Mouse (Mus musculus) macrophage (primary cell): Measurements from ENCODE around the gene Dnmt3a. TPM values are rescaled to one million over a fixed set of nuclear protein-coding genes. Genes with fewer than 3 reads are reported as not detected.

Source experiments
- H3K27ac ChIP-seq: fragments of 350-480 bp; formaldehyde crosslinking; 2 replicates; pipeline ENCODE4 v1.9.0; 2021
- H3K36me3 ChIP-seq: fragments of 350-480 bp; formaldehyde crosslinking; 2 replicates; pipeline ENCODE4 v1.9.0; 2021; ENCODE audit errors: inconsistent target
- H3K4me3 ChIP-seq: fragments of 350-480 bp; formaldehyde crosslinking; 2 replicates; pipeline ENCODE4 v1.9.0; 2021; ENCODE audit errors: inconsistent target
- H3K79me2 ChIP-seq: fragments of 350-480 bp; formaldehyde crosslinking; 2 replicates; pipeline ENCODE4 v1.9.0; 2021; ENCODE audit errors: inconsistent target
- WGBS: methylation state at CpG from one replicate; pipeline ENCODE4 v1.1.7; 2026; ENCODE audit warnings: inconsistent platforms; ENCODE audit not compliant: missing documents; 5-methylcytosine and 5-hydroxymethylcytosine counted together
- polyA plus RNA-seq: library from polyadenylated mRNA; stranded (reverse); fragments of 250-400 nt; gene quantifications from 3 replicates; pipeline ENCODE4 v1.2.4, GENCODE M21; 2018; ENCODE audit warnings: inconsistent platforms

Dnmt3a gene
- polyA plus RNA-seq, 1 experiment from 2014 or later, result 253 TPM

DNA sequence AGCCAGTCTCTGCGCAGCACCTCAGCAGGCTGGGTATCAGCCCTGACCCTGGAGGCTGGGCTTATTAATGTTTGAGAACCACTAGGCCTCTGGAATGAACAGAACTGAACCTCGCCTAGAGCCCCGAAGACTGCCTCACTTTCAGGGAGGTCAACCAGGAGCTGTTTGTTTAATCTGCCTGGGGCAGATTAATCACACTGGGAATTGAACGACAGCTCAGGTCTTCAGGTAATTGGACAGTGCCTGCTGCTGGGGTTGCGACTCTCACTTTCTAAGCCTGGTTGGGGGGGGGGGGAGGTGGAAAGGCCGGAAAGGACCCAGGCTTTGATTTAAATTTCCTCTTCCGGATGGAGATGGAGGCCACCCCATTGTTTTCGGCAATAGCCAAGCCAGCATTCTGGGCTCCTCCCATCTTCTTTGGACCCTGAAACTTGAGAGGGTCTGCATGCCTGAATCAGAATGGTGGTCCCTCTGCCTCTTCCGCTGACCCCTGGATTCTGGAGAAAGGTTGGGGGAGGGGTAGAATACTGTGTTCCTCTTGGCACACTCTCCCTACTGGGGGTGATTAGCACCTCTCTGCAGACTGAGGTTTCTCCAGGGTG lies 79.2 kb downstream of the Dnmt3a start:
- Histone ChIP-seq H3K79me2 (peaks cover 100% of the 10 kb centered on the region), H3K27ac (no peak overlapping the region), H3K4me3 (no peak overlapping the region), H3K36me3 (peaks cover 74% of the 10 kb centered on the region)
- WGBS, result 96% methylated on average over 9 of the region's 9 CpGs

DNA sequence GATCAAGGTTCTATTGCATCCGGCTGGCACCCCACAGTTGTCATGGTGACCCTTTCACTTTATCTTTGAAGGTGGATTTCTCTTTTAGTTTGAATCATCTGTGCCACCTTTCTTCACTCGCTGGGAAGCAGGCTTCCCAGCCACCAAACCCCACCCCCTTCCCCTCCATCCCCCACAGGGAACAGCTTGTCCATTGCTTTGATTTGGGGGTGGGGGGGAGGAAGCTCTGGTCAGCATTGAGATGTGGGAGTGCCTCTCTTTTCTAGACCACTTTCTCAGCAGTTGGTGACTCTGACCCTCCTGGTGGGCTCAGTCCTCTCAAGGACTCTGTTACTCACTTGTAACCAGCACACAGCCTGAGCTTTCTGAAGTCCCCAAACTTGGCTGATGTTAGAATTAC lies 80.8 kb downstream of the Dnmt3a start:
- Histone ChIP-seq H3K27ac (no peak overlapping the region), H3K79me2 (peaks cover 87% of the 10 kb centered on the region), H3K36me3 (peaks cover 59% of the 10 kb centered on the region), H3K4me3 (no peak overlapping the region)
- WGBS, result 88% methylated on average over 2 of the region's 2 CpGs

DNA sequence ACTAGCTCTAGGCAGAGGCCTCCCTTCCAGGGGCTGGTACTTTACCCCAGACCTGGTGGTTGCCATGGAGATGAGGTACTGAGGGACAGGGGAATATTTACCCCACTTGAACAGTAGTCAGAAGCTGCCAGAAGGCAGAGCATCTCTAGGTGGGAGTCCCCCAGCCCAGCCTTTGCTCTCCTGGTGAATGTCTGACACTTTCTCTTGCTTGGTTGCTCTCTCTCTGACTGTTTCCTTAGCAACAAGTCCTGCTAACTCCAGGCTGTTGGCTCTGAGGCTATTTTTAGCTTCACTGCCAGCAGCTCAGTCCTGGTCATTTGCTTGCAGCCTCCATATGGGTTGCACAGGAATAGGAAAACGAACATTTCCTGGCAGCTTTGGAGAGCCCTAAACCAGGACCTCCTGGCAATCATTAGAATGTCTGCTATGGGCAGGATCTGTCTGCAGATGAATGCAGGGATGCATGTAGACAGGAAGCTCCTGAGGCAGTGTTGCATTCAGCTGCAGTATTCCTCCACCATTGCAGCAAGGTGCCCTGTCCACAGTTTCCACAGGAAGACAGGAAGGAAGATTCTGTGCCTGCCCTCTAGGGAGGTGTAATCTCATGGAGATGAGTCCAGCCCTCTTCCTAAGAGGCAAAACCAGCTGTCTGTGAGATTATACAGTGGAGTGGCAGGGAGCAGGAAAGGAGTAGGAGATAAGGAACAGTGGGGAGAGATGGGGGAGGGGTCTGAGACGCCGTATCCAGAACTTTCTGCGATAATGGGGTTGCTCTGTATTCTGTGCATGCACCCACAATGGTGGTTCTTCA lies 81.9 kb downstream of the Dnmt3a start:
- 74% methylated on average over 4 of the region's 4 CpGs for WGBS
- peaks cover 76% of the 10 kb centered on the region for H3K79me2 ChIP-seq
- H3K27ac ChIP-seq, result peak overlapping the region; percentile 13; the same call in 1 of the 2 replicates
- H3K4me3 ChIP-seq, result no peak overlapping the region
- peaks cover 47% of the 10 kb centered on the region; the same call in 1 of the 2 replicates for H3K36me3 ChIP-seq

DNA sequence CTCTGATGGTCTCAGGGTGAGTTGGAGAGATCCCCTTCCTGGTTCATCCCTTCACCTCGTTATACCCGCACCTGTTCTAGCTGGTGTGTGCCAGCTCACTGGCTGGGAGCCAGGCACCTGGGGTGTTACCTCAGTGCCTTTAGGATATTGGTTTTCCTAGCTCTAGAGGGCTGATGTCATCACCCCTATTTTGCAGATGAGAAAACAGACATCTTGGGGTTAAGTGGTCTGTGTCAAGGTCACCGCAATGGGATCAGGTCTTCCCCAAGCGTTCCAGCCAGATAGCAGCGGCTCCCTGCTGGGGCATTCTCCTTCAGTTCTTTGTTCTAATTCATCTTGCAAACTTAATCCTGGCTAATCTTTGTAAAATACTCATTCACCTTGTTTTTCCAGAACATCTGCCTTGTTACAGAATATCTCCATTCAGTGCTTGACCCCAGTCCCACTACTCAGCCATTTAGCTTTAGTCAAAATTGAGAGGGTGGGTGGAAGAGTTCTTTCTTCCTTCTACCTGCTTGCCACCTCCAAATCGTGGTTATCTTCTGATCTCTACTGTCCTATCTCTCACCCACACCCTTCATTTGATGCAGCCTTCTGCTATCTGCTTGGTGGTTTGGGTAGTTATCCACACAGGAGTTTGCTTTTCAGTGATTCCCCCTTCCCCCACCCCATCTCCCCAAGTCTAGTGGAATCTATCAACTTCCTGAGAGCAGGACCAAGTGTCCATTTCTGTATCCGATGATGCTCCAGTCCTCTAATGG lies 84.2 kb downstream of the Dnmt3a start:
- Histone ChIP-seq H3K79me2 (peaks cover 67% of the 10 kb centered on the region), H3K4me3 (no peak overlapping the region), H3K27ac (no peak overlapping the region), H3K36me3 (peaks cover 24% of the 10 kb centered on the region; the same call in 1 of the 2 replicates)
- WGBS, result 86% methylated on average over 6 of the region's 7 CpGs

DNA sequence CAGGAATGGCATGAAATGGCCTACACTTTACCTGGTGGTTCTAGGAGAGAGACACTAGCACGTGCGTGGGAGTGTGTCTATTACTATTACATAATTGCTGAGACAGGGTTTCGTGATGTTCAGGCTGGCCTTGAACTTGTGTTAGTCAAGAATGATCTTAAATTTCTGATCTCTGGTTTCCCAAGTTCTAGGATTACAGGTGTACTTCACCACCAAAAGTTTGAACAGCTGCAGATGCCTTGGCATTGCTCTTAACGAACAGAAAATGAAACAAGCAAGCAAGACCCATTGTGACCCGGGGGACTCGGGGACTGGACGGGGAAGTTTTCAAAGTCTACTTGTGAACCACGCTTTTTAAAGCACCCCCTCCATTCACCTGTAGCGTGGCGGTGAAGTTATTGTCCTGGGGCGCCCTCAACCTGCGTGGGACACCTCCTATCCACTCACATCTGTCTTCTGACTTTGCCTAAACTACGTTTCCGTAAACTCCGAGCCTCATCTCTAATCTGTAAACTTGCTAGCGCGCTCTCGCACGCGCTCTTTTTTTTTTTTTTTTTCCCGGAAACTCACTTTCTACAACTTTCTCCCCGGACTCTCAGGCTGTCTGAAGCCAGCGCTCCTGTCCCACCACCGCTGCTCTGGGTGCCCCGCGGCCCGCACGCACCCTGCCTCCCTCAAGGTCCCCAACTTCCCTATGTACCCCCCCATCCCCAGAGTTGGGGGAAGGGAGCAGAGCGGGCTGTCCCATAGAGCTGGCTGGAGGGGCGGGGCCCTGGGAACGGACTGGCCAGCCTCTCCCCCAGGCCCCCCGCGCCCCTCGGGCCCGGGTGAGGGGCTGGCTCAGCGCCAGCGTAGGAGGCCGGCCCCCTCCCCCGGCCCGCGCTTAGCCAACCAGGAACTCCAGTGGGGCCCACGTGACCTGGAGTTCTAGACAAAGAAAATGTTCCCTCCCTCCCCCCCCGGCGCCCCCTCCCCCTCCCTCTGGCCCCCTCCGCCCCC lies 85.2 kb downstream of the Dnmt3a start:
- Histone ChIP-seq H3K79me2 (peaks cover 67% of the 10 kb centered on the region), H3K27ac (peak overlapping the region; percentile 93), H3K4me3 (no peak overlapping the region), H3K36me3 (peaks cover 19% of the 10 kb centered on the region; the same call in 1 of the 2 replicates)
- WGBS, result 8% methylated on average over 36 of the region's 45 CpGs

DNA sequence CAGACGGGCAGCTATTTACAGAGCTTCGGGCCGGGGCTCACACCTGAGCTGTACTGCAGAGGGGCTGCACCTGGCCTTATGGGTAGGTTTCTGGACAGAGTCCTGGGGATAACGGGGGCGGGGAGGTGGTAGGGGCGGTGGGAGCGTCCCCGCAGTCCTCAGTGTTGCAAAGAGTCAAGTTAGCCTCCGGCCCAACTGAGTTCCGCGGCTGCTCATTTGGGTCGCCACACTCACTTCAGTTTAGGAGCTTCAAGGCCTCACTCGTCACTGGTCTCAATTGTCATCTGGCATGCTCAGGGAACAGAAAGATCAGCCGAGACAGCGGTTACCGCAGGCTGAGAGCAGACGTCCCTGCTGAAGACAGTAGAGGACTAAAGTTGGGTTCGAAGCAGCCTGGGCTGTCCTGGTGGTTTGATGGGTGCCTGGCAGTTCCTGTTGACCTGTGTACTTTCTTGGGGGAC lies 86.0 kb downstream of the Dnmt3a start:
- no peak overlapping the region for H3K4me3 ChIP-seq
- H3K36me3 ChIP-seq, result peaks cover 19% of the 10 kb centered on the region; the same call in 1 of the 2 replicates
- peaks cover 67% of the 10 kb centered on the region for H3K79me2 ChIP-seq
- WGBS, result 13% methylated on average over 17 of the region's 18 CpGs
- peak overlapping the region; percentile 93 for H3K27ac ChIP-seq

DNA sequence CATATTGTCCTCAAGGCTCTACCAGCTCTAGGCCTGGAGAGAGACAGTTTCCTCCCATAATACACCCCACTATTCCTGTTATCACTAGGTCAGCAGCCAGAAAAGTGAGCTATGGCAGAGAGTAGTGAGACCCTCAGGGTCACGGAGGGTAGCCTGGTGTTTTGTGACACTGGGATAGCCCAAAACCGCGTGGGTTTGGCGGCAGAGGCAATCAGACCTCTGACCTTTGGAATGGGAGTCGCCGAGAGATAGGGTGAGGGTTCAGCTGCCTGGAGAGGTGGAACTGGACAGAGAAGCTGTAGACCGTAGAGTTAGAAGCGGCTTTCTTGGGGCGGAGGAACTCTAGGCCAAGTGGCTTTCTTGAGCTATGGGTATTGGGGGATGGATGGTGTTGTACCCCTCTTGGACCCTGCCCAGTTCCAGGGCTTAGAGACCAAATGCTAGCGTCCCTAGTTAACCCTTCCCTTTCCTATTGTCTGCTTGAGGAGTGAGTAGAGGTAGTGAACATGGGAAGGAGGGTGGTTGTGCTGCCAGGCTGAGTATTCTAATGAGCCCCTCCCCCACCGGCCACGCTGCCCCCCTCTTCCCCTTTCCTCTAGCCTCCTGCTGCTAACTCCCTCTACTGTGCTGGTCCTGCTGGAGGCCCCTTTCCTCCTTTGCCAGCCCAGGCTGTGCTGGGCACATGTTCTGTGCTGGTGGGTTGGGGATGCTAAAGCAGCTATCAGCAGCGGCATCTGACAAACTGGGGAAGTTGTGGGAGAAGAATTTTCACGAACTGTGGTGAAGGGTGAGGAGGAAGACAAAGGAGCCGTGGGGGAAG lies 86.6 kb downstream of the Dnmt3a start:
- peak overlapping the region; percentile 3; the same call in 1 of the 2 replicates for H3K4me3 ChIP-seq
- peak overlapping the region; percentile 93 for H3K27ac ChIP-seq
- peaks cover 13% of the 10 kb centered on the region; the same call in 1 of the 2 replicates for H3K36me3 ChIP-seq
- 19% methylated on average over 15 of the region's 15 CpGs for whole genome bisulfite sequencing
- peaks cover 67% of the 10 kb centered on the region for H3K79me2 ChIP-seq

DNA sequence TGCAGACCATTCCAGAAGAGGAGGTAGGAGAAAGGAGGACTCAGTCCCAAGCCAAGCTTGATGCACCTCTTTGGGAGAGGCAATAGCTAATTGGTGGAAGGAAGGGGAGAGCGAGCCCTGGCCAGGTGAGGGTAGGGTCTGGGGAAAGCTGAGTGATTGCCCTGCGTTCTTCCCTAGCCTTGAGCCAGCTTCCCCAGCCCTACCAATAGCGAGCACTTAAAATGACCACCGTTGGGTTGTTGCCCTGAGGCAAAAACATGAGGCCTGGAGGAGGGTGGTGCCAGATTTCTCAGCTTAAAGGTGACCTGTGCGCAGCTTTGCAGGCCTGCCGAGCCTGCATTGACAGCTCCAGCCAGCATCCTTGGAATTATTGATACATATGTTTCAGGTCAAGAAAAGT lies 87.5 kb downstream of the Dnmt3a start:
- Histone ChIP-seq H3K36me3 (peaks cover 13% of the 10 kb centered on the region; the same call in 1 of the 2 replicates), H3K27ac (peak overlapping the region; percentile 93), H3K79me2 (peaks cover 67% of the 10 kb centered on the region), H3K4me3 (peak overlapping the region; percentile 3; the same call in 1 of the 2 replicates)
- 69% methylated on average over 6 of the region's 6 CpGs for WGBS

DNA sequence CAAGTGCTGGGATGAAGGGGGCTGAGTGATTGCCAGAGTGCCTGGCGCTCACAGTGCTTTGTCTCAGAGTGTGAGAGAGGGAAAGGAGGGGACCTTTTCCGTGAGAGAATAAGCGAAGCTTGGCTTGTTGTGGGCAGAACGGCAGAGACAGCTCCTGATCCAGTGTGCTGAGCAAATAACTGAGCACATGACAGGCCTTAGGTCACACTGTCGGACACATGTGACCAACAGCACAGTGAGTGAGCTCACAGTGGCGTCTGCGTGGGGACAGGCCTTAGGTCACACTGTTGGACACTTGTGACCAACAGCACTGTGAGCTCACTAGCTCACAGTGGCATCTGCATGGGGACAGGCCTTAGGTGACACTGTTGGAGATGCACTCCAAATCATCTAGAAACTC lies 88.7 kb downstream of the Dnmt3a start:
- peak overlapping the region; percentile 93 for H3K27ac ChIP-seq
- peaks cover 67% of the 10 kb centered on the region for H3K79me2 ChIP-seq
- 57% methylated on average over 7 of the region's 7 CpGs for WGBS
- peaks cover 22% of the 10 kb centered on the region for H3K36me3 ChIP-seq
- H3K4me3 ChIP-seq, result no peak overlapping the region

DNA sequence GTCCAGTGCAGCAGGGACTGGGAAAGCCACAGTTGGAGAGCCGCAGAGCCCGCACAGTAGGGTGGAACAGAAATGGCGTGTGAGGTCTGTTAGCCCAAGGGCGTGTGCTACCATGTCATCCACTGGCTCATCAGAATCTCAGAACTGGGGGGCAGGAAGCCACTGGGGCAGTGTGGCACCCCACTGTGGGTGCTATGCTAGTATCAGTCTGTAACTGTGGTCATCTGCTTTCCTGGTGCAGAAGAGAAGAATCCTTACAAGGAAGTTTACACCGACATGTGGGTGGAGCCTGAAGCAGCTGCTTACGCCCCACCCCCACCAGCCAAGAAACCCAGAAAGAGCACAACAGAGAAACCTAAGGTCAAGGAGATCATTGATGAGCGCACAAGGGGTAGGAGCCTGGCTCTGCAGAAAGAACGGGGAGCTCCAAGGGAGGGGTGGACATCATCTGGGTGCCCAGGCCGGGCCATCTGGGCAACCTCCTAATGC lies 91.3 kb downstream of the Dnmt3a start:
- peaks cover 80% of the 10 kb centered on the region for H3K79me2 ChIP-seq
- peak overlapping the region; percentile 93 for H3K27ac ChIP-seq
- no peak overlapping the region for H3K4me3 ChIP-seq
- WGBS, result 71% methylated on average over 9 of the region's 9 CpGs
- peaks cover 43% of the 10 kb centered on the region for H3K36me3 ChIP-seq

DNA sequence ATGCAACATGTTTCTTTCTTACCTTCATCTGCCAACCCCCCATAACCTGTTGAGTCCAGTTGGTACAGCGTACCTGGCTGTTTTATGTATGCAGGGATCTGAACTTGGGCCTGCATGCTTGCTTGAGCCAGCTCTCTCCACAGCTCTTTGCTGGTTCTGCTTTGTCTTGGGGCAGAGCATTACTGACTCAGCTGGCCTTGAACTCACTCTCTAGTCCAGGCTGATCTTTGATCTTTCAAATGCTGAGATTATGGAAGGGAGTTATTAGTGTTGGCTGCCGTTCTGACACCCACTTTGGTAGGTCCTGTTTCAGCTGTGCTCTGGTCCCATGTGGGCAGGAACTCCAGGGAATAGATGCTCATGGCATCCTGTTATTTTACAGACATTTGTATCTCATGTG lies 93.0 kb downstream of the Dnmt3a start:
- H3K27ac ChIP-seq, result 0 out of 2 replicates have a peak overlapping the region, but pooled peaks have one; percentile 1
- 96% methylated on average over 2 of the region's 2 CpGs for WGBS
- H3K36me3 ChIP-seq, result peaks cover 56% of the 10 kb centered on the region
- H3K79me2 ChIP-seq, result peaks cover 79% of the 10 kb centered on the region
- no peak overlapping the region for H3K4me3 ChIP-seq

DNA sequence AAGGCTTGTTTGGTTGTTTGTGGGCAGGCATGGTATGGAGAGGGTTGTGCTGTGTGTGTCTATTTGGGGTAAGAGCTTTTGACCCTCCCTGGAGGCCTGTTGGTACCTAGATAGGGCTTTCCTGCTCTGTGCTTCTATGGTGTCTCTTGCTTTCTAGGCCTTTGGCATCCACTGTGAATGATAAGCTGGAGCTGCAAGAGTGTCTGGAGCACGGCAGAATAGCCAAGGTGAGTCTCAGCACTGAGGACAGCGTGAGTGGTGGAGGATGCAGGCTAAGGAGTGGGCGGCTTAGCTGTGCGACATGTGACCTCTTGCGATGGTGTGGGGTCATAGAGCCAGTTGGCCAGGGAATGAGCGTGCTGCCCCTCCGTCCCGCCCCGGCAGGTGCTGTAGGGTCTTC lies 99.6 kb downstream of the Dnmt3a start:
- peaks cover 20% of the 10 kb centered on the region; the same call in 1 of the 2 replicates for H3K79me2 ChIP-seq
- peaks cover 78% of the 10 kb centered on the region for H3K36me3 ChIP-seq
- no peak overlapping the region for H3K4me3 ChIP-seq
- peak overlapping the region; percentile 10; the same call in 1 of the 2 replicates for H3K27ac ChIP-seq
- 96% methylated on average over 9 of the region's 9 CpGs for WGBS

DNA sequence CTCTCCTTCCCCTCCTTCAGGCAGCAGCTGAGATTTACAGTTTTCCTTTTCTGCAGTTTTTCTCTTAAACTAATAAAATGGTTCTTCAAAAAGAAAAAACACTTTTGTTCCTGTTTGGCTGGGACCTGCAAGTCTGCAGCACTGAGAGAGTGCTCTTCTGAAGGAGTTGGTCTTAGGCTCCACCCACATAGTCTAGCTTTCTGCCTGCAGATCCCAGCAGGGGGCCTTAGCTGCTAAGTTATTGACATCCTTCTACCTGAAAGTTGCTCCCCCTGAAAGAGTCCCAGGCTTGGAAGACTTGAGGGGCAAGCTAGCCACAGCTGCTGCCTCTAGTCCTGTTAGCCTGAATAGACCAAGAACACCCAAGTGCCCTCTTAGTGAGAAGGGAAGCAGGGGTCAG lies 100.5 kb downstream of the Dnmt3a start:
- H3K36me3 ChIP-seq, result peaks cover 79% of the 10 kb centered on the region
- peak overlapping the region; percentile 10 for H3K27ac ChIP-seq
- H3K79me2 ChIP-seq, result peaks cover 16% of the 10 kb centered on the region; the same call in 1 of the 2 replicates
- H3K4me3 ChIP-seq, result no peak overlapping the region
